Mouse (Mus musculus): Measurements from ENCODE around the gene Acbd6. TPM values are rescaled to one million over a fixed set of nuclear protein-coding genes. Genes with fewer than 3 reads are reported as not detected.

Acbd6 gene
- total and polyA plus RNA-seq, 2 experiments = 14.8 to 71.5 TPM

GRCm38 (mm10) chr1:155731156-155731555, 173.2 kb downstream of the Acbd6 start:
- Histone ChIP-seq H3K36me3 (ENCODE audit: control insufficient read depth, insufficient read depth, low read length) (no peaks in the 10 kb centered on the region), H3K79me2 (ENCODE audit: control insufficient read depth, insufficient read depth, low read length) (no peaks in the 10 kb centered on the region), H3K4me1 (ENCODE audit: control insufficient read depth, insufficient read depth, low read length) (no peaks in the 10 kb centered on the region), H3K27ac (replicated peaks; ENCODE audit: insufficient read depth, low read depth, low read length) (no peak overlapping the region), H3K27me3 (ENCODE audit: control insufficient read depth, insufficient read depth, low read length) (peaks cover 38% of the 10 kb centered on the region; the same call in 1 of the 2 replicates), H3K4me3 (ENCODE audit: insufficient read depth, low read depth, low read length) (no peak overlapping the region), H3K9ac (ENCODE audit: low read depth, low read length) (no peak overlapping the region)
- WGBS = 0% methylated on average over 2 of the region's 2 CpGs
- DNase-seq (ENCODE audit: extremely low read depth, low read depth, low spot score) = no peak
- TF ChIP-seq CTCF (IDR thresholded peaks at IDR 0.05; ENCODE audit: low read depth, low read length) = no peak
- TF ChIP-seq POLR2A (IDR thresholded peaks at IDR 0.05; ENCODE audit: extremely low read depth, insufficient read depth, low read length) = no peak

- WGBS = 5% methylated on average over 26 of the region's 26 CpGs
- H3K27ac ChIP-seq (replicated peaks; ENCODE audit: insufficient read depth, low read depth, low read length) = no peak overlapping the region
- no peak overlapping the region for H3K4me3 ChIP-seq (ENCODE audit: insufficient read depth, low read depth, low read length)
- H3K4me1 ChIP-seq (ENCODE audit: control insufficient read depth, insufficient read depth, low read length) = no peaks in the 10 kb centered on the region
- H3K9ac ChIP-seq (ENCODE audit: low read depth, low read length) = no peak overlapping the region
- H3K79me2 ChIP-seq (ENCODE audit: control insufficient read depth, insufficient read depth, low read length) = no peaks in the 10 kb centered on the region
- H3K36me3 ChIP-seq (ENCODE audit: control insufficient read depth, insufficient read depth, low read length) = no peaks in the 10 kb centered on the region
- H3K27me3 ChIP-seq (ENCODE audit: control insufficient read depth, insufficient read depth, low read length) = peaks cover 42% of the 10 kb centered on the region
- DNase-seq (ENCODE audit: extremely low read depth, low read depth, low spot score) = no peak
- TF ChIP-seq CTCF (IDR thresholded peaks at IDR 0.05; ENCODE audit: low read depth, low read length) (no peak), POLR2A (IDR thresholded peaks at IDR 0.05; ENCODE audit: extremely low read depth, insufficient read depth, low read length) (no peak)
These were observed 178.3 kb downstream of the Acbd6 start for GRCm38 (mm10) chr1:155736096-155736825.

DNA sequence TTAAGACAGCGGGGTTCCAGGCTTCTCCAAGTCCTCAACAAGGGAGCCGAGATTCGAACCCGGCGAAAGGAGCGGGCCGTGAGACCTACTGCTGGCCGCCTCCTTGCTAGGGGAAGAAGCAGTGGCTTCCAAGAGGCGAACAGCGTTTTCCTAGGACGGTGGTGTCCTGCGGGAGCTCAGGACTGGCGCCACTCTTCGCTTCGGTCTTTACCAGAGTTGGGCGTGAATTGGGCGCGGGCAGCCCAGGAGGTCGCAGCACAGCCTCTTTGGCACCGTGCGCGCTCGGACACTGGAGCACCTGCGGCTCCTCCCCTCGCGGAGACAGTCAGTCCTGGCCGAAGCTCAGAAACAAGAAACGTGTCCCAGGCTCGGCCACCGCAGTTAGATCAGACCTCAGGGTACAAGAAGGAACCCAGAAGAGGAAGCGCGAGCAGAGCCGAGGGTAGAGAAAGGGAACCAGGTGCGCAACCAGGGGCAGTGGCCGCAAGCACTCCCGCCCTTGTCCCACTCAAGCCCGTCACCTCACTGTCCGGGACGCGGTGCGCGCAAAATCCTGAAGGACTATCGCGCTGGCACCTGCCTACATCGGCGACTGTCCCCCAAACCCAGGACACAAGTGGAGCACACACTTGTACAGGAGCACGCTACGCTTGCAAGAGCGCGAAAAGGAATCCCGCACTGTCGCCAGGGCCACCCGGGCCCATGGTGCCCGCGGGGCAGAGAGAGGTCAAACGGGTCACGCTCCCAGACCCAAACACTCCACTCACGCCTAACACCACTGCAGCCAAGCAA, 179.3 kb downstream of the Acbd6 start:
- peaks cover 41% of the 10 kb centered on the region for H3K27me3 ChIP-seq (ENCODE audit: control insufficient read depth, insufficient read depth, low read length)
- no peak for DNase-seq (ENCODE audit: extremely low read depth, low read depth, low spot score)
- H3K27ac ChIP-seq (replicated peaks; ENCODE audit: insufficient read depth, low read depth, low read length) = no peak overlapping the region
- no peaks in the 10 kb centered on the region for H3K79me2 ChIP-seq (ENCODE audit: control insufficient read depth, insufficient read depth, low read length)
- H3K4me3 ChIP-seq (ENCODE audit: insufficient read depth, low read depth, low read length) = no peak overlapping the region
- H3K9ac ChIP-seq (ENCODE audit: low read depth, low read length) = no peak overlapping the region
- 2% methylated on average over 58 of the region's 58 CpGs for WGBS
- no peaks in the 10 kb centered on the region for H3K36me3 ChIP-seq (ENCODE audit: control insufficient read depth, insufficient read depth, low read length)
- TF ChIP-seq POLR2A (IDR thresholded peaks at IDR 0.05; ENCODE audit: extremely low read depth, insufficient read depth, low read length) (no peak), CTCF (IDR thresholded peaks at IDR 0.05; ENCODE audit: low read depth, low read length) (no peak)
- no peaks in the 10 kb centered on the region for H3K4me1 ChIP-seq (ENCODE audit: control insufficient read depth, insufficient read depth, low read length)

GRCm38 (mm10) chr1:155737809-155738383, 180.0 kb downstream of the Acbd6 start:
- H3K4me1 ChIP-seq (ENCODE audit: control insufficient read depth, insufficient read depth, low read length) = no peaks in the 10 kb centered on the region
- no peaks in the 10 kb centered on the region for H3K36me3 ChIP-seq (ENCODE audit: control insufficient read depth, insufficient read depth, low read length)
- H3K27me3 ChIP-seq (ENCODE audit: control insufficient read depth, insufficient read depth, low read length) = peaks cover 45% of the 10 kb centered on the region
- no peaks in the 10 kb centered on the region for H3K79me2 ChIP-seq (ENCODE audit: control insufficient read depth, insufficient read depth, low read length)
- H3K9ac ChIP-seq (ENCODE audit: low read depth, low read length) = no peak overlapping the region
- no peak for DNase-seq (ENCODE audit: extremely low read depth, low read depth, low spot score)
- WGBS = 2% methylated on average over 25 of the region's 25 CpGs
- H3K4me3 ChIP-seq (ENCODE audit: insufficient read depth, low read depth, low read length) = no peak overlapping the region
- TF ChIP-seq CTCF (IDR thresholded peaks at IDR 0.05; ENCODE audit: low read depth, low read length) (no peak), POLR2A (IDR thresholded peaks at IDR 0.05; ENCODE audit: extremely low read depth, insufficient read depth, low read length) (no peak)
- no peak overlapping the region for H3K27ac ChIP-seq (replicated peaks; ENCODE audit: insufficient read depth, low read depth, low read length)

Other genes with a start within 250 kb of the Acbd6 start
- 15.8 and 17.1 TPM in 2 replicates for gene Xpr1, start 140.7 kb upstream of the Acbd6 start, total RNA-seq (2014; rRNA removed)
- gene Xpr1, start 140.7 kb upstream of the Acbd6 start, polyA plus RNA-seq (2012; rRNA removed) = 5.4 and 6.3 TPM in 2 replicates
- not detected in 2 replicates for gene Lhx4, start 193.6 kb downstream of the Acbd6 start, total RNA-seq (2014; rRNA removed)
- not detected in 2 replicates for gene Lhx4, start 193.6 kb downstream of the Acbd6 start, polyA plus RNA-seq (2012; rRNA removed)

Data from liver, adult 2 months (tissue).